Mouse (Mus musculus) intestine, embryonic 15.5 days (tissue): Measurements from ENCODE around the gene Dynlt1b. TPM values are rescaled to one million over a fixed set of nuclear protein-coding genes. Genes with fewer than 3 reads are reported as not detected.
A peak's percentile ranks its signal among the peaks of the same experiment; 100 is the strongest.
"Not testable (repeated sequence)": the region's sequence is repeated elsewhere in the genome, so short reads cannot be mapped to it uniquely, and the experiment has no call there.

ENCODE experiments used
- ATAC-seq: fragments of 200-750 bp; cut with Nextera tagmentation; 2 replicates; pipeline ENCODE4 v1.8.0; 2017; ENCODE audit warnings: moderate TSS enrichment, moderate library complexity
- H3K27ac ChIP-seq: fragments of 300-500 bp; sonication (generic); 2 replicates; pipeline ENCODE4 v1.5.1; 2015; ENCODE audit warnings: mild to moderate bottlenecking, inconsistent platforms
- H3K27me3 ChIP-seq: fragments of 300-500 bp; sonication (generic); replicated peaks from 2 replicates; pipeline ENCODE4 v1.6.1; 2015; ENCODE audit warnings: inconsistent platforms
- H3K36me3 ChIP-seq: fragments of 300-500 bp; sonication (generic); 2 replicates; pipeline ENCODE4 v1.6.1; 2015; ENCODE audit warnings: inconsistent platforms
- H3K4me1 ChIP-seq: fragments of 300-500 bp; sonication (generic); replicated peaks from 2 replicates; pipeline ENCODE4 v1.6.1; 2015; ENCODE audit warnings: inconsistent platforms
- H3K4me2 ChIP-seq: fragments of 300-500 bp; sonication (generic); replicated peaks from 2 replicates; pipeline ENCODE4 v1.6.1; 2015; ENCODE audit warnings: mild to moderate bottlenecking, inconsistent platforms
- H3K4me3 ChIP-seq: fragments of 300-500 bp; sonication (generic); replicated peaks from 2 replicates; pipeline ENCODE4 v1.5.1; 2015; ENCODE audit warnings: inconsistent platforms
- H3K9ac ChIP-seq: fragments of 300-500 bp; sonication (generic); 2 replicates; pipeline ENCODE4 v1.6.1; 2015; ENCODE audit warnings: inconsistent platforms
- H3K9me3 ChIP-seq: fragments of 300-500 bp; sonication (generic); 2 replicates; pipeline ENCODE4 v1.6.1; 2016; ENCODE audit warnings: inconsistent platforms
- WGBS: fragments of 180-500 bp; shearing (Covaris S2); methylation state at CpG from one replicate; pipeline ENCODE4 v1.1.7; 2015; 5-methylcytosine and 5-hydroxymethylcytosine counted together
- polyA plus RNA-seq: library from polyadenylated mRNA; unstranded; fragments of >200 nt; fragmentation: Nextera tagmentation; extraction: Ambion mirVana; gene quantifications from 2 replicates; pipeline ENCODE4 v1.2.1, GENCODE M21; 2015

Gene Dynlt1b
- polyA plus RNA-seq, 1 experiment from 2014 or later: 524 TPM

GRCm38 (mm10) chr17:6454703-6455102 is 24.8 kb downstream of the Dynlt1b start:
- not testable (repeated sequence) for H3K27ac ChIP-seq, H3K4me1 ChIP-seq, H3K4me2 ChIP-seq, H3K27me3 ChIP-seq, H3K4me3 ChIP-seq, H3K36me3 ChIP-seq, ATAC-seq, H3K9me3 ChIP-seq, H3K9ac ChIP-seq
- WGBS: 90% methylated on average over 2 of the region's 2 CpGs

DNA sequence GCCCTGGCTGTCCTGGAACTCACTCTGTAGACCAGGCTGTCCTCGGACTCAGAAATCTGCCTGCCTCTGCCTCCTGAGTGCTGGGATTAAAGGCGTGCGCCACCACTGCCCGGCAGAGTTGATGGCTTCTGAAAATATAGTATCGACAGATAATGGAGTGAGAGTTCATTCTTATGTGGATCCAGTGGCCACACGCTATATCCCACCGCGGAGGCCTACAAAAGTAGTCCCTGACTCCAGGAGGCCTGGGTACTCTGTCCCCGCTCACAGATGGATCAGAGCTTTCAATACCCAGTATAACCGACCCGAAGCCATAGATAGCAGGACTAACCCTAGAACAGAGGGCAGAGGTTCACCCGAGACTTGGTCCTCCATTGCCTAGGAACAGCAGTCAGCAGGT is 26.0 kb downstream of the Dynlt1b start:
- not testable (repeated sequence) for H3K4me2 ChIP-seq, H3K27me3 ChIP-seq, H3K4me3 ChIP-seq, H3K36me3 ChIP-seq, H3K9me3 ChIP-seq, ATAC-seq, H3K4me1 ChIP-seq, H3K9ac ChIP-seq, H3K27ac ChIP-seq
- WGBS: 96% methylated on average over 12 of the region's 12 CpGs

- not testable (repeated sequence) for H3K4me3 ChIP-seq, ATAC-seq, H3K4me1 ChIP-seq, H3K4me2 ChIP-seq, H3K9me3 ChIP-seq, H3K36me3 ChIP-seq, H3K9ac ChIP-seq, H3K27me3 ChIP-seq, H3K27ac ChIP-seq
- 90% methylated on average over 17 of the region's 22 CpGs for WGBS
Observed at GRCm38 (mm10) chr17:6456614-6457402, 26.9 kb downstream of the Dynlt1b start.

DNA sequence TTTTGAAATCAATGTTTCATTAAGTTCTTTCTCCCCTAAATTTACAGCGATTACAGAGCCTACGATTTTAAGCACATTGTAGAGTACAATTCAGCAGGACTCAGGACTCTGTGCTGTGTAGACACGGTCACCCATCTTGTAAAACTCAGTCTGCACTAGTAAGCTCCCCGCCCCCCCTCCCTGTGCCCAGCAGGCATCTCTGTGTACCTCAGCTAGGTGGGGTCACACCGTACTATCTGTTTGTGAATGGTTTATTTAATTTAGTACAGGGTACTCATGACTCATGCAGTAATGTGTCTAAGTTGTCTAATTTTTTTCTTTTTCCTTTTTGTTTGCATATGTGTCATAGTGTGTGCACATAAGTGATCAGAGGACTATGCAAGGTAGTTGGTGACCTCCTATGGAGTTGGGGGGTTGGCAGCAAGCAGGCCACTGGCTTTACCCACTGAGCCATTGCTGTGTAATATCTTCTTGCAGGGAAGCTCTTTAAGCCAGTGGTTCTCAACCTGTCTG is 31.2 kb downstream of the Dynlt1b start:
- 91% methylated on average over 5 of the region's 5 CpGs for WGBS
- not testable (repeated sequence) for H3K4me2 ChIP-seq, H3K9ac ChIP-seq, H3K4me3 ChIP-seq, H3K36me3 ChIP-seq, H3K27me3 ChIP-seq, H3K27ac ChIP-seq, H3K4me1 ChIP-seq, H3K9me3 ChIP-seq
- 0 out of 2 replicates have a peak, but pooled peaks have one; percentile 30 for ATAC-seq

DNA sequence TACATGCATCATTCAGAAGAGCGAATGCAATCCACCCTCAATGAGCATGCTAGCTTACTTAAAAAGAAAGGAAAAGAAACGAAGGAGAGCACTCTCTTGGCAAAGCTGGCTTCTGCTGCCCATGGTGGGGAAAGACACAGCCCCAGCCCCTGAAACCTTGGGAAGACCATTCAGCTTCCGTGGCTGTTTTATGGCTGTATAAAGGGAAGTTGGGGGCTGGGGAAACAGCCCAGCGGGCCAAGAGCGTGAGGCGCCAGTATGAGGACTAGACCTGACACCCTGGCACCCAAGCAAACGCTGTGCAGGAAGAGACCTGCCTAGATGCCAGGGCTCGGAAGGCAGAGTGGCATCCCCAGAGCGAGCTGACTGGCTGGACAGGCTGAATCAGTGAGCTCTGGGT is 35.8 kb downstream of the Dynlt1b start:
- not testable (repeated sequence) for H3K9me3 ChIP-seq, H3K27ac ChIP-seq, H3K9ac ChIP-seq, ATAC-seq, H3K36me3 ChIP-seq, H3K4me3 ChIP-seq, H3K27me3 ChIP-seq, H3K4me2 ChIP-seq
- H3K4me1 ChIP-seq: peaks cover 15% of the 10 kb centered on the region
- WGBS: 87% methylated on average over 9 of the region's 9 CpGs

- not testable (repeated sequence) for H3K9me3 ChIP-seq, H3K4me3 ChIP-seq, H3K36me3 ChIP-seq, H3K27me3 ChIP-seq
- Histone ChIP-seq H3K9ac (0 out of 2 replicates have a peak overlapping the region, but pooled peaks have one; percentile 24), H3K4me2 (peak overlapping the region; percentile 45), H3K4me1 (peaks cover 15% of the 10 kb centered on the region), H3K27ac (peak overlapping the region; percentile 69)
- ATAC-seq: peak; percentile 89
- WGBS: 51% methylated on average over 18 of the region's 18 CpGs
Observed at GRCm38 (mm10) chr17:6467638-6468461, 37.9 kb downstream of the Dynlt1b start.

DNA sequence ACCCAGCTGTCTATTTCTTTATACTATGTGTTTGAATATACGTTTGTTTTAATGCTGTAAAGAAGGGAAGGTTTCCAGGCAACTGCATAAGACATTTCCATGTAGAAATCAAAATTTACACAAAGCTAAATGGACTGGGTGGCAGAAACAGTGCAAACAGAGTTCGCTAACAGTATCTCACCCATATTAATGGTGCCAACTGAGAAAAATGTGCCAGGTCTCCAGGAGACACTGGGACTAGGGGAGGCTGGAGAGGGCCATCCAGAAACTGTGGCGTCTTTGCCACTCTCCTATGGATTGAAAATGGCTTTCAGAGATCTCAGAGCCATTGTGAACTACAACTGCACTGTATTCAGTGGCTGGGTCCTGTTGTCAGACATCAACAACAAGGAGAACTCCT is 40.1 kb downstream of the Dynlt1b start:
- not testable (repeated sequence) for H3K9me3 ChIP-seq, H3K27me3 ChIP-seq, ATAC-seq, H3K36me3 ChIP-seq, H3K27ac ChIP-seq, H3K4me3 ChIP-seq, H3K9ac ChIP-seq, H3K4me2 ChIP-seq
- 95% methylated on average over 2 of the region's 3 CpGs for WGBS
- peaks cover 15% of the 10 kb centered on the region for H3K4me1 ChIP-seq

DNA sequence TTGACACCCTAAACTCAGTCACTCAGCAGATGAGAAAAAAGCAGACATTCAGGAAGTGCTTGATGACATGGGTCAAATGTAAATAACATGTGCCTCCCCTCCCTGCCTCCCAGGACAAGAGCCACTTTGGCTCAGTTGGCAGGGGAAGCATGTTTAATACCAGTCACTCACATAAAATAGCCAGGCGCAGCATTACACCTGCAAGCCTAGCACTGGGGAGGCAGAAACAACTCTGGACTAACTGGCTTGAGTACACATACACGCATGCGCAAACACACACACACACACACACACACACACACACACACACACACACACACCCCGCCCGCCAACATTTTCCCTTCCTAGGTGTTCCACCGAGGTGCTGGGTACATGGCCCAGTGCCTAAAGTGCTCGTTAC is 40.8 kb downstream of the Dynlt1b start:
- H3K4me1 ChIP-seq: peaks cover 19% of the 10 kb centered on the region
- ATAC-seq, H3K4me2 ChIP-seq, H3K4me3 ChIP-seq, H3K36me3 ChIP-seq, H3K9ac ChIP-seq, H3K27ac ChIP-seq, H3K27me3 ChIP-seq, H3K9me3 ChIP-seq: not testable (repeated sequence)
- WGBS: 80% methylated on average over 5 of the region's 7 CpGs

- H3K4me1 ChIP-seq, H3K9me3 ChIP-seq, H3K4me2 ChIP-seq, H3K4me3 ChIP-seq, H3K27me3 ChIP-seq, H3K36me3 ChIP-seq, H3K27ac ChIP-seq, H3K9ac ChIP-seq, ATAC-seq: not testable (repeated sequence)
- 91% methylated on average over 6 of the region's 6 CpGs for WGBS
Observed at GRCm38 (mm10) chr17:6475270-6475669, 45.4 kb downstream of the Dynlt1b start.

DNA sequence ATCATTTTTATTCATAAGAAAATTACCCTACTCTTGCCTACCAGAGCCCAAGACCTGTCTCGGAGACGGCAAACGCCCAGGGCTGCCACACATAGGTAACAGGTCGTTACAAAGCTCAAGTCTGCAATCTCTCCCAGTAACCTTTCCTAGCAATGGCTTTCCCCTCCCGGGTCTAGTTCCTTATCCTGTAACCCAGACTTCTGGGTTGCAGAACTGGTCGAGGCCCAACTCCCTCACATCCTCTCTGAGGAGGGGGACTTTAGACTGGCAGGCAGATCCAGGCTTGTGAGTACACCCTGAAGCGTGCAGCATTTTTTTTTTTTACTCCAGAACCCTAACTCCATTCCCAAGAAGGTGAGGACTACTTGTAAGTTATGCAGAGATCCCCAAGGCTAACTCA is 46.0 kb downstream of the Dynlt1b start:
- not testable (repeated sequence) for H3K27me3 ChIP-seq, ATAC-seq, H3K9ac ChIP-seq, H3K9me3 ChIP-seq, H3K36me3 ChIP-seq, H3K4me1 ChIP-seq, H3K27ac ChIP-seq
- Histone ChIP-seq H3K4me2 (peak overlapping the region; percentile 79), H3K4me3 (peak overlapping the region; percentile 60)
- 53% methylated on average over 7 of the region's 7 CpGs for WGBS

GRCm38 (mm10) chr17:6476495-6476947 is 46.6 kb downstream of the Dynlt1b start:
- Histone ChIP-seq H3K9ac (peak overlapping the region; percentile 64), H3K4me2 (peak overlapping the region; percentile 79), H3K4me3 (peak overlapping the region; percentile 60), H3K27ac (peak overlapping the region; percentile 63)
- not testable (repeated sequence) for H3K4me1 ChIP-seq, H3K9me3 ChIP-seq, H3K27me3 ChIP-seq, H3K36me3 ChIP-seq
- WGBS: under 1% methylated on average over 45 of the region's 45 CpGs
- ATAC-seq: peak; percentile 83

DNA sequence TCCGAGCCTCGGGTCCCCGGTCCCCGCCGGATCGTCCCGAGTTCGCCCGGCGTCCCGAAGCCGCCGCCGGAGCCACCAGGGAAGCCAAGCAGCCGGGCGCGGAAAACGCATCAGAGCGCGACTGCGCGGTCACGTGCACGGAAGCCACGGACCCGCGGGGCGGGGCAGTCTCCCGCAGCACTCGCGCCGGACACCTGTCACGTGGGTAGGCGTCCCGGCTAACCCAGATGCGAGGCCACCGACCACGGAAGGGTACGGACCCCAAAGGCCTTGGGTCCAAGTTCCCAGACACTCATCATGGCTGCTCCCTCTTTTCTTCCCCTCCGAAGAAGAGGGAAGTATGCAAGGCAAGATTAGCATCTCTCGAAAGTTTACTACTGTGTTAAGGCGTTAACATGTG is 47.1 kb downstream of the Dynlt1b start:
- Histone ChIP-seq H3K4me2 (peak overlapping the region; percentile 79), H3K27ac (peak overlapping the region; percentile 63), H3K9ac (peak overlapping the region; percentile 64), H3K4me3 (peak overlapping the region; percentile 60)
- WGBS: under 1% methylated on average over 42 of the region's 42 CpGs
- peak; percentile 89 for ATAC-seq
- H3K36me3 ChIP-seq, H3K4me1 ChIP-seq, H3K27me3 ChIP-seq, H3K9me3 ChIP-seq: not testable (repeated sequence)
